Mouse (Mus musculus): ENCODE measurements around the gene Ptchd1.

The Ptchd1 gene

GRCm38 (mm10) chrX:155623701-155624281 is at the start of gene Ptchd1:
TSS of gene Ptchd1 (minus strand) at chrX:155623814.
- in situ Hi-C loops (cut with MboI, MseI) = no loop called here

- in situ Hi-C loops (cut with MboI, MseI) = no loop called here
These were observed 34.4 kb upstream of the Ptchd1 start for GRCm38 (mm10) chrX:155657971-155658370.

GRCm38 (mm10) chrX:155645975-155646374 is 22.4 kb upstream of the Ptchd1 start:
- in situ Hi-C loops (cut with MboI, MseI) = no loop called here

- in situ Hi-C loops (cut with MboI, MseI) = no loop called here
These were observed 20.4 kb upstream of the Ptchd1 start for GRCm38 (mm10) chrX:155643975-155644374.

- in situ Hi-C loops (cut with MboI, MseI) = no loop called here
These were observed 2.1 kb upstream of the Ptchd1 start for GRCm38 (mm10) chrX:155625671-155626196.

- in situ Hi-C loops (cut with MboI, MseI) = no loop called here
These were observed 1.3 kb upstream of the Ptchd1 start for GRCm38 (mm10) chrX:155624895-155625294.

GRCm38 (mm10) chrX:155624341-155624841 is 777 bp upstream of the Ptchd1 start, which contains the start of gene Gm15155:
TSS of gene Gm15155 (plus strand) at chrX:155624741.
- in situ Hi-C loops (cut with MboI, MseI) = no loop called here

GRCm38 (mm10) chrX:155622961-155623599 is 534 bp downstream of the Ptchd1 start:
- in situ Hi-C loops (cut with MboI, MseI) = no loop called here

- in situ Hi-C loops (cut with MboI, MseI) = no loop called here
These were observed 1.1 kb downstream of the Ptchd1 start for GRCm38 (mm10) chrX:155622527-155622926.

GRCm38 (mm10) chrX:155601196-155601595 is 22.4 kb downstream of the Ptchd1 start:
- in situ Hi-C loops (cut with MboI, MseI) = no loop called here

- in situ Hi-C loops (cut with MboI, MseI) = no loop called here
These were observed 27.2 kb downstream of the Ptchd1 start for GRCm38 (mm10) chrX:155596390-155596789.

- in situ Hi-C loops (cut with MboI, MseI) = no loop called here
These were observed 28.9 kb downstream of the Ptchd1 start for GRCm38 (mm10) chrX:155594685-155595084.

- in situ Hi-C loops (cut with MboI, MseI) = no loop called here
These were observed 31.1 kb downstream of the Ptchd1 start for GRCm38 (mm10) chrX:155592467-155592866.

- in situ Hi-C loops (cut with MboI, MseI) = no loop called here
These were observed 32.1 kb downstream of the Ptchd1 start for GRCm38 (mm10) chrX:155591490-155591889.

GRCm38 (mm10) chrX:155584586-155584985 is 39.0 kb downstream of the Ptchd1 start:
- in situ Hi-C loops (cut with MboI, MseI) = no loop called here

- in situ Hi-C loops (cut with MboI, MseI) = no loop called here
These were observed 43.8 kb downstream of the Ptchd1 start for GRCm38 (mm10) chrX:155579791-155580190.

- in situ Hi-C loops (cut with MboI, MseI) = no loop called here
These were observed 51.2 kb downstream of the Ptchd1 start for GRCm38 (mm10) chrX:155572396-155572795.

GRCm38 (mm10) chrX:155543780-155544179 is 79.8 kb downstream of the Ptchd1 start:
- in situ Hi-C loops (cut with MboI, MseI) = no loop called here
